Mouse (Mus musculus): Measurements from ENCODE around the gene Chd5.

The Chd5 gene

GRCm38 (mm10) chr4:152318517-152319234, 19.8 kb upstream of the Chd5 start, which contains the start of gene Rnf207:
Rnf207 (minus strand) TSS chr4:152318993.
- DNase-seq: peak; percentile 50

GRCm38 (mm10) chr4:152321464-152321863, 17.0 kb upstream of the Chd5 start:
- peak; percentile 57 for DNase-seq

- no peak for DNase-seq
Observed at GRCm38 (mm10) chr4:152324641-152325562, 13.5 kb upstream of the Chd5 start.

- peak; percentile 96 for DNase-seq
Observed at GRCm38 (mm10) chr4:152325574-152326411, 12.7 kb upstream of the Chd5 start, which contains the start of gene Rpl22. Rpl22 (plus strand) TSS chr4:152325742.

- no peak for DNase-seq
Observed at GRCm38 (mm10) chr4:152326543-152326942, 11.9 kb upstream of the Chd5 start.

- DNase-seq: no peak
Observed at GRCm38 (mm10) chr4:152328691-152329090, 9.8 kb upstream of the Chd5 start.

GRCm38 (mm10) chr4:152332952-152333351, 5.5 kb upstream of the Chd5 start:
- DNase-seq: peak; percentile 37

GRCm38 (mm10) chr4:152333587-152333986, 4.9 kb upstream of the Chd5 start:
- DNase-seq: no peak

- DNase-seq: no peak
Observed at GRCm38 (mm10) chr4:152337772-152338171, 679 bp upstream of the Chd5 start.

GRCm38 (mm10) chr4:152339293-152339790, 891 bp downstream of the Chd5 start:
- no peak for DNase-seq

- DNase-seq: no peak
Observed at GRCm38 (mm10) chr4:152340584-152341284, 2.3 kb downstream of the Chd5 start.

- DNase-seq: no peak
Observed at GRCm38 (mm10) chr4:152343296-152343695, 4.8 kb downstream of the Chd5 start.

- DNase-seq: no peak
Observed at GRCm38 (mm10) chr4:152344651-152345050, 6.2 kb downstream of the Chd5 start.

GRCm38 (mm10) chr4:152345120-152345889, 6.9 kb downstream of the Chd5 start:
- DNase-seq: no peak

GRCm38 (mm10) chr4:152349837-152350381, 11.5 kb downstream of the Chd5 start:
- no peak for DNase-seq

- no peak for DNase-seq
Observed at GRCm38 (mm10) chr4:152350722-152351421, 12.4 kb downstream of the Chd5 start.

GRCm38 (mm10) chr4:152351422-152352305, 13.2 kb downstream of the Chd5 start:
- DNase-seq: no peak

GRCm38 (mm10) chr4:152353886-152354637, 15.6 kb downstream of the Chd5 start:
- DNase-seq: no peak
